Mouse (Mus musculus) heart, embryonic 14.5 days (tissue): ENCODE data around the gene Oip5. TPM values are rescaled to one million over a fixed set of nuclear protein-coding genes. Genes with fewer than 3 reads are reported as not detected.
"Not testable (repeated sequence)": the region's sequence is repeated elsewhere in the genome, so short reads cannot be mapped to it uniquely, and the experiment has no call there.

Source experiments
- ATAC-seq: fragments of 200-750 bp; cut with Nextera tagmentation; 2 replicates; pipeline ENCODE4 v1.8.0; 2017; ENCODE audit warnings: low read depth, moderate TSS enrichment; ENCODE audit not compliant: insufficient number of reproducible peaks, insufficient read depth, low FRiP score
- H3K27ac ChIP-seq, 2 experiments: fragments of 200-500 bp in 1 of 2; fragments of 300-500 bp in 1 of 2; sonication (generic) in 1 of 2; replicated peaks in 1 of 2; 2 replicates each; pipeline ENCODE4 v1.5.1; 2012 to 2014; ENCODE audit warnings: low read depth in 2 of 2, low read length in 2 of 2, control low read depth in 1 of 2, mild to moderate bottlenecking in 1 of 2, mixed read lengths in 1 of 2; ENCODE audit not compliant: control insufficient read depth in 1 of 2, insufficient read depth in 1 of 2
- H3K27me3 ChIP-seq: fragments of 300-500 bp; sonication (generic); 2 replicates; pipeline ENCODE4 v1.6.1; 2014; ENCODE audit warnings: mild to moderate bottlenecking, low read length, control low read depth; ENCODE audit not compliant: control insufficient read depth, insufficient read depth
- H3K36me3 ChIP-seq: fragments of 300-500 bp; sonication (generic); 2 replicates; pipeline ENCODE4 v1.6.1; 2014; ENCODE audit warnings: mild to moderate bottlenecking, control low read depth, low read length, mixed read lengths; ENCODE audit not compliant: control insufficient read depth, insufficient read depth
- H3K4me1 ChIP-seq, 2 experiments: fragments of 200-500 bp in 1 of 2; fragments of 300-500 bp in 1 of 2; sonication (generic) in 1 of 2; 2 replicates each; pipeline ENCODE4 v1.6.1; 2012 to 2014; ENCODE audit warnings: low read length in 2 of 2, control low read depth in 1 of 2, mixed read lengths in 1 of 2; ENCODE audit not compliant: control insufficient read depth in 2 of 2, insufficient read depth in 2 of 2
- H3K4me2 ChIP-seq: fragments of 300-500 bp; sonication (generic); 2 replicates; pipeline ENCODE4 v1.6.1; 2014; ENCODE audit warnings: mild to moderate bottlenecking, low read length
- H3K4me3 ChIP-seq, 2 experiments: fragments of 200-500 bp in 1 of 2; fragments of 300-500 bp in 1 of 2; sonication (generic) in 1 of 2; 2 replicates each; pipeline ENCODE4 v1.5.1; 2012 to 2014; ENCODE audit warnings: low read length in 2 of 2, mild to moderate bottlenecking in 2 of 2, control low read depth in 1 of 2, low read depth in 1 of 2, moderate library complexity in 1 of 2; ENCODE audit not compliant: control insufficient read depth in 1 of 2, insufficient read depth in 1 of 2
- H3K9ac ChIP-seq: fragments of 300-500 bp; sonication (generic); 2 replicates; pipeline ENCODE4 v1.6.1; 2014; ENCODE audit warnings: mild to moderate bottlenecking, low read length
- H3K9me3 ChIP-seq: fragments of 300-500 bp; sonication (generic); 2 replicates; pipeline ENCODE4 v1.6.1; 2016; ENCODE audit warnings: low read length, control low read depth; ENCODE audit not compliant: control insufficient read depth
- WGBS: fragments of 180-500 bp; shearing (Covaris S2); extraction: QIAGEN DNeasy Blood & Tissue Kit; methylation state at CpG from one replicate; pipeline ENCODE4 v1.1.7; 2014; 5-methylcytosine and 5-hydroxymethylcytosine counted together
- polyA plus RNA-seq: library from polyadenylated mRNA; unstranded; fragments of >200 nt; fragmentation: Nextera tagmentation; extraction: Ambion mirVana; gene quantifications from 2 replicates; pipeline ENCODE4 v1.2.1, GENCODE M21; 2014

Gene Oip5
- polyA plus RNA-seq, 1 experiment from 2014 or later = 20.7 TPM

DNA sequence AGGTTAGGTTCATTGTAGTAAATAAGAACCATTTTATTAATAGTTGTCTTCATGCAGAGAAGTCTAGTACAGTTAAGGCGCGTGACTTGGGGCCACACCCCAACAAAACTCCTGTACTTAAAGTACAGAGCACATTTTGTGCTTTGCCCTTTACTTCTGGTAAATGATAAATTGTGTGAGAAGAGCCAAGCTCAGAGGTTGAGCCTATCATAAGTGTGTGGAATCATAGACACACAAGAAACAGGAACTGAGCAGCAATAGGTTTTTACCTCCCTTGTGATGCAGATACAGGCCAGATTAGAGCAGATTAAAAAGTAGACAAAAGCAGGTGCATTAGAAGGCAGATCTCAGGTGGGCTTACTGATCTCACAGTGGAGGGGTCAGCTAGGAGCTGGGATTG, 3.0 kb upstream of the Oip5 start:
- ATAC-seq = no peak
- Histone ChIP-seq H3K4me2 (peak overlapping the region; percentile 11), H3K27ac (no peak overlapping the region)

DNA sequence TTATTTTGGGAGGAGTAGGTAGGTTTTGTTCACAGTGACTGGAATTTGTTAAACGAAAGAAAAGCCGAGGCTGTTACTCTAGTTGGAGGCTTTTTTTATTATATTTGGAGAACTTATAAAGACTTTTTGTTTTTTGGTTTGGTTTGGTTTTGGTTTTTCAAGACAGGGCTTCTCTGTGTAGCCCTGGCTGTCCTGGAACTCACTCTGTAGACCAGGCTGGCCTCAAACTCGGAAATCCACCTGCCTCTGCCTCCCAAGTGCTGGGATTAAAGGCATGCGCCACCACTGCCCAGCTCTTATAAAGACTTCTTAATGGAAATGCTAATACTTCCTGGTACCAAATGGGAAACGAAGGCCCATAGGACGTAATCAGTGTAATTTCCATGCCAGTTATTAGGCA, 733 bp upstream of the Oip5 start:
- Histone ChIP-seq H3K36me3 (peaks cover 11% of the 10 kb centered on the region), H3K4me2 (peak overlapping the region; percentile 76), H3K27ac (peak overlapping the region in 1 of 2 experiments; percentile 45; a peak in 1 of 4 replicates), H3K9ac (peak overlapping the region; percentile 73), H3K4me1 (peaks cover 2 to 24% of the 10 kb centered on the region in 2 experiments; a peak in 3 of 4 replicates), H3K4me3 (peak overlapping the region; percentile 82 to 89)
- H3K9me3 ChIP-seq, ATAC-seq, H3K27me3 ChIP-seq: not testable (repeated sequence)
- 8% methylated on average over 6 of the region's 6 CpGs for WGBS

More for the DNA sequence above, 3.0 kb upstream of the Oip5 start:
- peaks cover 33% of the 10 kb centered on the region for H3K36me3 ChIP-seq
- no peak overlapping the region for H3K9ac ChIP-seq
- H3K27me3 ChIP-seq = no peaks in the 10 kb centered on the region
- H3K9me3 ChIP-seq = no peaks in the 10 kb centered on the region
- 0 out of 4 replicates have a peak overlapping the region, but pooled peaks of 1 of the 2 experiments have one; percentile 2 for H3K4me3 ChIP-seq
- peaks cover 2 to 24% of the 10 kb centered on the region in 2 experiments; a peak in 3 of 4 replicates for H3K4me1 ChIP-seq
- WGBS = 95% methylated on average over 2 of the region's 2 CpGs

DNA sequence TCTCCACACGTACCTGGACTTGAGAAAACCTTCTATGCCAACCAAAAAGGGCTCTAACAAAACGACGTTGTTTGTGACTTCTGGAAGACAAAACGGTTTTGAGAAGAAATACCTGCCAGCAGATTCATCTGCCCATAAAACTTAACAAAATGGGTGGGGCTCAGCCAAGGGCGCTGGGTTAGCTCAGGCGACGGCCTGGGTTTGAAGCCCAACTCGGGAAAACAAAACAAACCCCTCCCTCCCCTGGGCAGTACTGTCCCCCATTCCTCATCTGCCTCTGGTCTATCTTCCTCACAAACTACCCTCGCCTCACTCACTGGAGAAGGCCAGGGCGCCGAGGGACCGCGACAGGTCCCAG, 449 bp downstream of the Oip5 start:
- WGBS = under 1% methylated on average over 13 of the region's 13 CpGs
- H3K4me2 ChIP-seq = peak overlapping the region; percentile 86
- H3K9ac ChIP-seq = peak overlapping the region; percentile 79
- peak overlapping the region; percentile 89 for H3K4me3 ChIP-seq
- H3K9me3 ChIP-seq = no peaks in the 10 kb centered on the region
- peak overlapping the region; percentile 48 to 63; a peak in 3 of 4 replicates for H3K27ac ChIP-seq
- H3K4me1 ChIP-seq = peaks cover 2 to 24% of the 10 kb centered on the region in 2 experiments; a peak in 3 of 4 replicates
- no peak for ATAC-seq
- H3K27me3 ChIP-seq = no peaks in the 10 kb centered on the region
- peaks cover 8% of the 10 kb centered on the region; the same call in 1 of the 2 replicates for H3K36me3 ChIP-seq

DNA sequence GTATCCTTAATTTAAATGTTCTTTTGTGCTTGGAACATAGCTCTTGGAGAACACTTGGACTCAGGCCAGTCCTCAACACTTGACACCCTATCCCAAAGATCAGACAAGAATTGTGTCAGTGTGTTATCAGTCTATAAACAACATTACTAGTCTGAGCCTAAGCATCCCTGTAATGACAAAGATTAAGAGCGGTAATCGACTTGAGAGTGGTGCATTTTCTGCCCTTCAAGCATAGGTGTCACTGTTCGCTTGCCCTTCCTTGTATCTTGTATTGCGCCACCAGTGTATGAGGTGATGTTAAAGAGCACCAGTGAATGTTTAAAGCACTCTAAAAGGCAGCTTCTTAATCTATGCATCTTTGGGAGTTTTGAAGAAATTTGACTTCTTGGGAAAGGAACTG, 11.2 kb downstream of the Oip5 start:
- H3K36me3 ChIP-seq = peaks cover 93% of the 10 kb centered on the region

DNA sequence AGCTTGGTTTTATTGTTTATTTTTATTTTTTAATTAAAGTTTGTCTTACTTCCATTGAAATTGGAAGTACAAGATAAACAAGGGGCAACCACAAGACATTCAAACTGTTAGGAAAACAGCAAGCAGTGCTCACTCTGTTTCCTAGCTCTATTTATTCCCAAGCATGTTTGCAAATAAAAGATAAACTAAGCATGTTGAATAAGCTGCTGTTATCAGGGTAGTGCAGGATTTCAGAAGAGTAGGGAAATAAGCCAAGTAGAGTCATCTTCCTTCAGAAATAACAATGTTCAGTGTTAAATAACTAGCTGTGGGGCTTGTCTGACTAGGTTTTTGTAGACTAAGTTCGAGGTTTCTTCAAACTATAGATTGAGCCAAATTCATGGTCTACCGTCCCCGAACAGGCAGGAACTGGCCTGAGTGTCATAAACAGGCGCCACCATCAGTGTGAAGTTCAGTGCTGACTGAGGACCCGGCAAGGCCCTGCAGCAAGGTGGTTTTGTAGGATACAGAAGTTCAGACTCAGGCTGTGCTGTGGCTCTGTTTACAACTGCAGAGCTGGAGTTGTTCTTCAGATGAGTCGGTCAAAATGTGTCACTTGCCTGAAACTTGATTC, 12.8 kb downstream of the Oip5 start:
- Histone ChIP-seq H3K4me1 (peaks cover 0 to 23% of the 10 kb centered on the region in 2 experiments; a peak in 3 of 4 replicates), H3K36me3 (peaks cover 97% of the 10 kb centered on the region), H3K9me3 (no peaks in the 10 kb centered on the region), H3K4me3 (no peak overlapping the region), H3K9ac (no peak overlapping the region), H3K4me2 (no peak overlapping the region), H3K27ac (no peak overlapping the region), H3K27me3 (no peaks in the 10 kb centered on the region)
- 84% methylated on average over 6 of the region's 6 CpGs for WGBS
- no peak for ATAC-seq

More for the DNA sequence above, 11.2 kb downstream of the Oip5 start:
- no peak for ATAC-seq
- no peak overlapping the region for H3K9ac ChIP-seq
- H3K9me3 ChIP-seq = no peaks in the 10 kb centered on the region
- H3K4me1 ChIP-seq = peaks cover 0 to 13% of the 10 kb centered on the region in 2 experiments; a peak in 2 of 4 replicates
- 79% methylated on average over 4 of the region's 4 CpGs for WGBS
- no peak overlapping the region for H3K4me2 ChIP-seq
- H3K27me3 ChIP-seq = no peaks in the 10 kb centered on the region
- no peak overlapping the region for H3K27ac ChIP-seq
- no peak overlapping the region for H3K4me3 ChIP-seq

DNA sequence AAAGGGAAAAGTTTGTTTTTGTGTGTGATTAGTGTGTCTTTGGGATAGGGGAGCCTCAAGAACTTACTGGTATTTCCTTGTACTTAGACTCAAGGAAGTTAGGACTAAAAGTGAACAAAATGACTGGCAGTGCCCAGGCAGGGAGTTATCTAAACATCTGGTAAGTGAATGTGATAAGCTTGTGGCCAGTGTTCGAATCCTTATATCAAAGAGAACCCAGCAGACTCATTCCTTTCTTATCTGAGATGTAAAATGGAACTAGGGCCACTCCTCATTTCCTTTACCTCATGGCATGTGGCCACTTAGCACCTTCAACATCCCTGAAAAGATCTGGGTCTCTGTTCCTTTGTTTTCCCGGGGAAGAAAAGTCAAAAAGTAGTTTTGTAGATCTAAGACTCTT, 14.4 kb downstream of the Oip5 start:
- H3K4me1 ChIP-seq = peaks cover 0 to 28% of the 10 kb centered on the region in 2 experiments
- H3K36me3 ChIP-seq = peaks cover 97% of the 10 kb centered on the region
- ATAC-seq = no peak
- no peak overlapping the region for H3K4me3 ChIP-seq
- 8% methylated on average over 2 of the region's 2 CpGs for WGBS
- H3K9me3 ChIP-seq = no peaks in the 10 kb centered on the region
- no peak overlapping the region for H3K9ac ChIP-seq
- no peaks in the 10 kb centered on the region for H3K27me3 ChIP-seq
- H3K27ac ChIP-seq = no peak overlapping the region
- no peak overlapping the region for H3K4me2 ChIP-seq

DNA sequence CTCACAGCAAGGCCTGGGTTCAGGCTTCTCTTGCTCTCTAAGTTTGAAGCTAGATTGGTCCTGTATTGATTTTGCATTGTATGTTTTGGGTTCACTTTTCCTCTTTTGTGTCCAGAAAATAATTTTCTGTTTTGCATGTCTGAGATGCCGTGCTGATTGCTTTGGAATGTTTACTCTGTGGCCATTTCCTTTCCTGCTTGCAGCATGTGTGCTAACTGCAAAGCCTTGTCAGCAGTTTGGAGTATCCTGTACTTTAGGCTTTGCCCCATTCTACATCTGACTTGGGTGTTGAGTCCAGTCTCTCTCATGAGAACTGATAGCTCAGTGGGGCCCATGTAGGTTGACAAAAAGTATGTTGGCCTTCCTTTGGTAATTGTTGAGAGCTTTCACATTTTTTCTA, 15.8 kb downstream of the Oip5 start:
- Histone ChIP-seq H3K27ac (0 out of 4 replicates have a peak overlapping the region, but pooled peaks of 1 of the 2 experiments have one; percentile 35), H3K4me1 (peaks cover 0 to 31% of the 10 kb centered on the region in 2 experiments), H3K27me3 (no peaks in the 10 kb centered on the region), H3K4me3 (no peak overlapping the region), H3K36me3 (peaks cover 96% of the 10 kb centered on the region), H3K9ac (no peak overlapping the region), H3K9me3 (no peaks in the 10 kb centered on the region), H3K4me2 (no peak overlapping the region)
- 41% methylated on average over 1 of the region's 1 CpGs for WGBS
- ATAC-seq = no peak
